Mouse (Mus musculus) B cell, adult 2 months (primary cell): ENCODE measurements around the gene Col6a4.

Source experiments
- DNase-seq, 2 experiments: peaks; one replicate each; pipeline ENCODE4 v3.0.0; 2022

Col6a4 gene

DNA sequence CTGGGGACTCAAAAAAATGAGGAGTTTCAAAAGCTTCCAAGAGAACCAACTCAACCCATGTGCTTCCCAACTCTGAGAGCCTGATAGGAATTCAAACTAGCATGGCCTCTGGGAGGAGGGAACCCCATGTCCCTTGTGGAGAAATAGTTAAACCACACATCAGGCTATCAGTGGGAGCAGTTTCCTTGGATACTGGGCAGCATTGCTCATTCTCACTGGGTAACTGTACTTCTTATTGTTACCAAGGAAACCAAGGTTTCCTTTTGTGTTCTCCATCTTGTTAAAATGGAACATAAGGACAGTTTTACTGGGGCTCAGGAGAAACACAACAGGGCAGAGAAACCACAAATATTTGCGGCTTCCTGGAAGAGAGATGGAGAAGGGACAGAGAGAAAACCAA lies 146.8 kb downstream of the Col6a4 start:
- no peak for DNase-seq

DNA sequence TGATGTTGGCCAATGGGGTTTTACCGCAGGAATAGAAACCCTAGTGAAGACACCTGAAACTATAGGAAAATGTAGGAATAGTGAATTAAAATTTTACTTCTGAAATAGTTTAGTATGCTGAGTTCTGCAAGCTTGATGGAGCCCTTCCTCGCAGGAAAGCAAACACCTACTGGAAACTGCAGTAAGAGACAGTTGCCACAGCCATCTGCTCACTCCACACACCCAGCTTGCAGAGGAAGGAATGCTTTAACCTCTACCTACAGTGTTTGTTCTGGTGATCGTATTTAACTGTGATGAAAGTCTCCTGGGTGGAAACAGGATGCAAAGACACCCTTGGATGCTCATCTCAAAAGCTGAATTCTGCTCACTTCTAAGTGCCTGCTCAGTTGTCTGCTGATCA lies 149.0 kb downstream of the Col6a4 start:
- no peak for DNase-seq
